ENCODE assay signal across 7 mouse cellular contexts in the genomic region with DNA sequence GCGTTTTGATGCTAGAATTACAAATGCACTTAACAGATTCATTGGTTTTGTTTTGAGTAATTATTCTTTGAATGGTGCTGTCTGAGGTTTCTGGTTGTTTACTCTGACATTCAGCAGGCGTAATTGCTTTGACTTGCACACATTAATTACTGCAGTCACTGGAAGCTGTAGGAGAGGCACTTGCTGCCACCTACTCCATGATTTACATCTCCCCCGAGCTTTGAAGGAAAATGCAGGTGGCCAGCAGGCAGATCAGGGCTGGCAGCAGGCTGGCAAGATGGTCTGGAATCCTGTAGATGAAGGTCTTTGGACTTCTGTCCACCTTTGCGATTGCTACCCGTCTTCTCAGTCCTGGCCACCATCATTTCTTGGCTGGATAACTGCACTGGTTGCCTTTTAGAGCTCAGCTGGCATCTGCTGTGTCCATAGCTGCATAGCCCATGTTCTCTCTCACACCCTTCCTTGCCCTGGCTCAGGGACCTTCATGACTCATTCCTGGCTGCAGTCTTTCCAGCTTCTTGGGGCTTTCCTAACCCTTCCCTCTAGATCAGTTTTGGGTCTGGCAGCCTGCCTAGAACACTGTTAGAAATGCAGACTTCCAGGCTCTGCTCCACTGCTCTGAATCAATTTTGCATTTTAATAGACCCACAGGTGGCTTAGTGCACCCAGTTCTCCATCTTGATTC.
DNase-seq lines count a peak whose midpoint lies in the region; ATAC-seq and TF ChIP-seq lines count a peak whose summit lies in the region.

No protein-coding gene starts in this region.

- no peak for ATAC-seq in CD4-positive, CD25-positive, alpha-beta regulatory T cell, adult 4 months
- ATAC-seq in erythroblast, adult 5-6 weeks (replicated peaks; ENCODE audit: low FRiP score, poor library complexity, severe bottlenecking) = no peak

- no peak overlapping the region for H3K4me3 ChIP-seq in C2C12 (ENCODE audit: insufficient read depth, poor library complexity, severe bottlenecking)

- no peaks in the 10 kb centered on the region for H3K79me2 ChIP-seq in C2C12 (ENCODE audit: control insufficient read depth, insufficient read depth)

- H3K27me3 ChIP-seq in C2C12 (ENCODE audit: control insufficient read depth, insufficient read depth, insufficient read length) = no peaks in the 10 kb centered on the region

- DNase-seq in 3T3-L1 (ENCODE audit: low read depth, low spot score) = peak; percentile 98
- DNase-seq in cerebellum, postnatal 14 days = peak; percentile 71 to 72
- DNase-seq in kidney, adult 18-20 months = peak; percentile 80
- peak; percentile 53 for DNase-seq in lung, postnatal 25 days (ENCODE audit: low spot score)

- H3K79me3 ChIP-seq in C2C12 (ENCODE audit: low read depth) = no peaks in the 10 kb centered on the region

- no peak overlapping the region for H3ac ChIP-seq in C2C12 (ENCODE audit: control insufficient read depth, insufficient read length, low read depth)

- H3K36me3 ChIP-seq in C2C12 (ENCODE audit: control insufficient read depth, insufficient read depth) = no peaks in the 10 kb centered on the region

- no peak for TF ChIP-seq CTCF in C2C12 (IDR thresholded peaks at IDR 0.05; ENCODE audit: control insufficient read depth, insufficient read depth, insufficient read length)

TF ChIP-seq in C2C12, 6 proteins besides CTCF, POLR2A, EP300 and RAD21:
- TF ChIP-seq MYOD1 (IDR thresholded peaks at IDR 0.05; ENCODE audit: control insufficient read depth, insufficient read length, low read depth) (peak; percentile 13), MAX (IDR thresholded peaks at IDR 0.05) (peak; percentile 55), FOSL1 (IDR thresholded peaks at IDR 0.05; ENCODE audit: insufficient read depth, low read length, poor library complexity, severe bottlenecking) (no peak)
